Mouse (Mus musculus): ENCODE results near the gene Klk10.

The Klk10 gene

DNA sequence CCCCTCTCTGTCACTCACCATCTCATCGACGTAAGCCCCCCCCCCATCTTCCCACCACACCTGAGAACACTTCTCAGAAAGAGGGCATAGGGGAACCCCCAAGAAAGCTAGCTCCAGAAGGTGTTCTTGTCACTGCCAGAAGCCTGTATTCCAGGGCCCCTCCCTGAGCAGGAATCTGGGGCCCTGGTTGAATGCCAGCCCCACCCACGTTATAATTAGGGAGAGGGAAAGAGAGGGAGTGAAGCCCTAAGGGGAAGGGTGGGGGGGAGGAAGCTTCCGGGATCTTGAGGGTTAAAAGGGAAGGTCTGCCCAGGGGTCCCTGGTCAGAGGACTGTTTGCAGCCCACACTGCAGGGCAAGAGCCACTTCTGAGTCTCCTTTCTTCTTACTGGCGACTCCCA lies at the start of gene Klk10:
Klk10 (plus strand) TSS at position 290 of the 400 bp plus-strand sequence.
- no peak for DNase-seq

DNA sequence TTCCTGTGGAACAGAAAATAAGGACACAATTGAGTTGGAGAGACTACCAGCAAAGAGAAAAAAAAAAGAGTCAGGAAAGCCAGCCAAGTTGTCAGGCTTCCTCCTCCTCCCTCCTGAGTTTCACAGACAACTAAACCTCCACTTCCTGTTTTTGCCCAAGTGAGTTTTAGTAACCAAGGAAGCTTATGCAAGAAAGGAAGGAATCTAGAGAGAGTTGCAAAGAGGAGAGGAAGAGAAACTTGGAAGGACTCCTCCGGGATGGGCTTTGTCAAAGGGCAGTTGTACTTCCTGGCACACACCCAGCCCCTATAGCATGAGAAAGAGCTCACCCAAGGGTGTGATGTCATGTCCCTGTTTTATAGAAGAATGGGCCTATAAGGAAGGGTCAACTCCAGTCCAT lies 33.0 kb upstream of the Klk10 start:
- DNase-seq, result no peak

DNA sequence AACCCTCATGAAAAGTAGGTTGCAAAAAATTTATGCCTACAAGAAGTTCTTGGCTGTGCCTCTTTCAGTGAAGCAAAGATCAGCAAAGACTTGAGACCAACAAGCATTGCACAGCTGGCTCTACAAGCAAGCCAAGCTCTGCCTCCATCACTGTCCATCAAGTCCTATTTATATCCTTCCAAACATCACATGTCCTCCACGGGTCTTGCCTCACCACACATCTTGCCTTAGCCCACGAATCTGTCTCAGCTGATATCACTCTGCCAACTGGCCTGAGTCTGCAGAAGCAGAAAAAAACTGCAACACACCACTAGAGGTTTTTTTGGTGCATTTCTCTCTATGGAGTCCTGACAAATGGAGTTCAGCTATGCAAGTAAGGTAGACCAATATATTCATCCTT lies 28.0 kb upstream of the Klk10 start:
- DNase-seq, result no peak

DNA sequence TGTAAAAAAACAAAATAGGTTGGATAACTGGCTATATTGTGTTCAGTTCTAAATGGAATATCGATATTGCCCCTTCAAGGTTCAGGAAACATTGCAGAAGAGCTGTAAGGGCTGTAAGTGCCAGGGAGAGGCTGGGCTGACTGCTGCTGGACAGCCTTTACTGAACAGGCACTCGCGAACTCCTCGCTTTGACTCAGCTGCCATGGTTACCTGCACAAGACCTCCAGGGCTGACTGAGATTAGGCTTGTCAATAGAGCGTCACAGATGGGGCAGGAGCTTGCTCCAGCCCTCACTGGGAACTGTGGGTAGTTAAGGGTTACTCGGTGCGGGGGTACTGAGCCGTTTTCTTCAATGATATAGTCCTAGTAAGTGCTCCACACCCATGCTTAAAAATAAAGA lies 14.4 kb upstream of the Klk10 start:
- DNase-seq, result no peak

DNA sequence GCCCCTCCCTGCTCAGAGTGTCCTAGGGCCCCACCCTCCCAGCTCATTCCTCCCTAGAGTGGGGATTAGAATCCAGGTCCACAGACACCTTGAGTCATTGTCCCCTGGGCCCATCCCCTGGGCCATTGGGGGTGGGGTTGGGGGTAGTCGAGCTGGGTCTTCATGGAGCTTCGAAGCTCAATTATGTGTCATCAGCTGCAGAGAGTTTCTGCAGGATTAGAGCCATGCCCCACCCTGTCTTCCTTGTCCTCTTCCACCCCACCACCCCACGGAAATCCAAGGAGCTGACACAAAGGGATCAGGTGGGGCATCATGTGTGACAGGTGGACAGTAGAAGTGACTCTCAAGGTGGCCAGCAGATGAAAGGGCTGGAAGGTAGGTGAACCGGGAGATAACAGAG lies 12.2 kb upstream of the Klk10 start, which contains the start of gene Klk12:
Klk12 (plus strand) TSS at position 301 of the 400 bp plus-strand sequence.
- no peak for DNase-seq

DNA sequence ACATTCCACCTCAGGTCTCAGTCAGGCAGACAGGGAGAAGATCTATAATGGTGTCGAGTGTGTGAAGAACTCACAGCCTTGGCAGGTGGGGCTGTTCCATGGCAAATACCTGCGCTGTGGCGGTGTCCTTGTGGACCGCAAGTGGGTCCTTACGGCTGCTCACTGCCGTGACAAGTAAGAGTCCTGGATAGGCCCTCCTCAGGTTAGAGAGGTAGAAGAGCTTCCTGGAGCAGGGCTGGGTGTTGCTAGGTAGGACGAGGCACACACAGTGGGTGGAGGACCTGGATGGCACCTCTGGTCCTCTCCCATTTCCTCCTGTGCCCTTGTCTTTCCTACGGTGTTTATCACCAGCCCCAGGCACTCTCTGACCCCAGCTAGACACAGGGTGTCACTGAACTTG lies 11.2 kb upstream of the Klk10 start:
- no peak for DNase-seq

DNA sequence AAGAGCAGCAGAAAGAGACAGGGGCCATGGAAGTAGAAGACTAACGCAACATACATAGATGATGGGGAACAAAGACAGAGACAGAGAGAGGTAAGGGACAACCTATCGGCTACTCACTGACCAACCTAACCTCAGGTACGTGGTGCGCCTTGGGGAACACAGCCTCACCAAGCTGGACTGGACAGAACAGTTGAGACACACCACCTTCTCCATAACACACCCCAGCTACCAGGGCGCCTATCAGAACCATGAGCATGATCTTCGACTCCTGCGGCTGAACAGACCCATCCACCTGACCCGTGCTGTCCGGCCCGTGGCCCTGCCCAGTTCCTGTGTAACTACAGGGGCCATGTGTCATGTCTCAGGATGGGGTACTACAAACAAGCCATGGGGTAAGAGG lies 10.1 kb upstream of the Klk10 start:
- DNase-seq, result no peak

DNA sequence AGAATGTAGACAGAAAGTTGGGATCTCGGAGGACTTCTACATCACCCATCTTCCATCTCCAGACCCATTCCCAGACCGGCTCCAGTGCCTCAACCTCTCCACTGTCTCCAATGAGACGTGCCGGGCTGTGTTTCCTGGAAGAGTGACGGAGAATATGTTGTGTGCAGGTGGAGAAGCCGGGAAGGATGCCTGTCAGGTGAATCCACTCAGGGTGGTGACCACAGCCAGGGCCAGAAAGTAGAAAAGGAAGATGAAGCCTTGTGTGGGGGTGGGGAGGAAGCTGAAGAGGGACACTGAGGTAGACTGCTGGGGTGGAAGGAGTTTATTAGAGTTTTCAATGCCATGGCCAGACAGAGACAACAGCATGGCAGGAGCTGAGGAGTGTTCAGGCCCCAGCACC lies 8.9 kb upstream of the Klk10 start:
- no peak for DNase-seq

DNA sequence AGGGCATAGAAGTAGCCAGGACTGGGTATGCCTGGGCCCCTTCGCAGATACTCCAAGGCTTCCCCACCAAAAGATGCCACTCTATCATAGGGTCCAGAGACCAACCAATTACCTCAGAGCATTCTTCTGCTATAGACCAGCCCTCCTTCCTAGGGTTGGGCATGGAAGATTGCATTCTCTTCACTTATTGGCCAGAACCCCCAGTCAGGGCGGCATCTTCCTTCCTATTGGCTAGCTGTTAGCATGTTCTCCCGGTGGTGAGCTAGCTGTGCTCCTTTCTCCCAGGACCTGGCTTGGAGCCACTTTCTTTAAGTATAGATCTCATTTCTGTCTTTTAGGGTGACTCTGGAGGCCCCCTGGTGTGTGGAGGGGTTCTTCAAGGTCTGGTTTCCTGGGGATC lies 7.9 kb upstream of the Klk10 start:
- no peak for DNase-seq

DNA sequence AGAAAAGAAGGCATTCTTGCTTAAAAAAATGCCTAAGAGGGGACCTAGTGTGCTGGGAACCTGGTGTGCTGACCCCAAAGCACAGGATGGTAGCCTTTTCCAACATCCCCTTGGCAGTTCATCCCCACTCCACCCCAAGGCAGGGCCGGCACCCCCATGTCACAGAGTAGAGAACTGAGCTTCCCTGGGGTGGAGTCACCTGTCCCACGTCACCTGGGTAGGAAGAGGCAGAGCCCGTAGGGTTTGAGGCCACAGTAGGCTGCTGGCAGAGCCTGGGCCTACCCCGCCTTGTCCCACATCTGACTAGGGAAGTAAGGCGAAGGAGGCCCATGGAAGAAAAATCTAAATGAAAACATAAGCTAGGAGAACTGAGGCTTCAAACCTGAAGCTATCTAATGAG lies 6.5 kb upstream of the Klk10 start, which contains the start of gene Klk11:
Klk11 (plus strand) TSS at position 241 of the 400 bp plus-strand sequence.
- no peak for DNase-seq

DNA sequence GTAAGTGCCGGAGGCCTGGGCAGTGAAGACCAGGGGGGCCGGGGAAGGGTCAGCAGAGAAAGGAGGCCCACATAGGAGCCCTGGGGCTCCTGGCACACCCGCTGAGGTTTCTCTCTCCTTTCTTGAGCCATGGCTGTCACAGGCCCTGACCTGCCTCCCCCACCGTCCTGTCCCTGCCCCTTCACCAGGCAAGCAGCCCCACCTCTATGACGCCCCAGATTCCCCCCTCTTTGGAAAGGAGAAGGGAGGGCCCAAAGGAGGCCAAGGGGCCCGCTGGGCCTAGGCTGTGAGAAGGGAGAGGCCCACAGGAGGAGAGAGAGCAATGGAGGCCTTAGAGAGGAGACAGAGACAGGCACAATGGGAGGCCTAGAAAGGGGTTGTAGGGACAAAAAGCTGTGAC lies 6.0 kb upstream of the Klk10 start:
- no peak for DNase-seq

DNA sequence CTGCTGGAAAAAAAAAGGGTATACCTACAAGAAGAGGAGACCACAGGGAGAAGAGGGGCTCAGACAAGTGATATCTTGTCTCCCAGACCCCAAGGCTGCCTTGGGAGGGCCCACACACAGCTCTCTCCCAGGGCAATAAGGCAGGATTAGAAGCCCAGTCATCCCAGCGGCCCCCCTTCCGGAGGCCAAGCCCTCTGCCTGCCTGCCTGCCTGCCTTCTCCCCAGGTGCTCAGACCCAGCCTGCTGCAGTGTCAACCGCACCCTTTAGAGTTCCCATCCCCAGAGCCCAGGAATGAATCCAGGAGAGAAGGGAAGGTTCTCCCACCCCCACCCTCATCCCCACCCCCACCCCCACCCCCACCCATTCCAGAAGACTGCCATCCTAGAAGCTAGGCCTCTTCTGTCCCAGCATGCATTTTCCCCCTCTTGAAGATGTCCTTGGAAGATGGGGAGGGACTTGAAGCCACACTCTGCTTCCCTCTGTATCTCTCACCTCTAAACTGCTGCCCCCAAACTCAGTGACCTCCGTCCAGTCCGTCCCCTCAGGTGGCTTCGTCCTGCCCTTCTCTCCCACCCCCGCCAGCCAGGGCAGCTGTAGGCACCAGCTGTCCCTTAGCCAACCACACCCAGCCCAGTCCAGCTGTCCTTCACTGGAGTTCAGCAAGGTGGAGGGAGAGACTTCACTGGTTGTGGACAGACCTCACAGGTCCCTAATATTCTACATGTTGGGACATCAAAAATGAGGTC lies 5.4 kb upstream of the Klk10 start:
- no peak for DNase-seq

DNA sequence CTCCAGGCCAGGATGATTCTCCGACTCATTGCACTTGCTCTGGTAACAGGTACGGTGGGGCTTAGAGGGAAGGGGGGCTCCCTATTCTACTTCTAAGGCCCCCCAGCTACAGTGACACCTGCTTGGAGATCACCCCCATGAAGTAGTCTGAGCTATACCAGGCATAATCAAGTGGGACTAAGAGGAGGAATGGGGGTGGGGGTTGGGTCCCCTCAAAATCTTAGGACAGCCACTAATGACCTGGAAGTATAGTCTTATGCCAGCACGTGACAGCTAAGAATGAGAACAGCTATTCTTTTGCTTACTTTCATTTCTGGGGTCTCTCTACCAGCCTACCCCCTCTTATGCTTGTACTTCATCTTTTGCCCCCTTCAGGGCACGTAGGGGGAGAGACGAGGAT lies 4.3 kb upstream of the Klk10 start:
- DNase-seq, result no peak

DNA sequence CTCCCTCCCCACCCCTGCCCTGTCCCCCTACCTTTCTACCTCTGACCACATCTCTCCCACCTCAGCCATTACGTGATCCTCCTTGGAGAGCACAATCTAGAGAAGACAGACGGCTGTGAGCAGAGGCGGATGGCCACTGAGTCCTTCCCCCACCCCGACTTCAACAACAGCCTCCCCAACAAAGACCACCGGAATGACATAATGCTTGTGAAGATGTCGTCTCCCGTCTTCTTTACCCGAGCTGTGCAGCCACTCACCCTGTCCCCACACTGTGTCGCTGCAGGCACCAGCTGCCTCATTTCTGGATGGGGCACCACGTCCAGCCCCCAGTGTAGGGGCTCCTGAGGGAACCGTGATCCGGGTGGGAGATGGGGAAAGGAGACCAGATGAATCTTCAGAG lies 3.4 kb upstream of the Klk10 start:
- no peak for DNase-seq

DNA sequence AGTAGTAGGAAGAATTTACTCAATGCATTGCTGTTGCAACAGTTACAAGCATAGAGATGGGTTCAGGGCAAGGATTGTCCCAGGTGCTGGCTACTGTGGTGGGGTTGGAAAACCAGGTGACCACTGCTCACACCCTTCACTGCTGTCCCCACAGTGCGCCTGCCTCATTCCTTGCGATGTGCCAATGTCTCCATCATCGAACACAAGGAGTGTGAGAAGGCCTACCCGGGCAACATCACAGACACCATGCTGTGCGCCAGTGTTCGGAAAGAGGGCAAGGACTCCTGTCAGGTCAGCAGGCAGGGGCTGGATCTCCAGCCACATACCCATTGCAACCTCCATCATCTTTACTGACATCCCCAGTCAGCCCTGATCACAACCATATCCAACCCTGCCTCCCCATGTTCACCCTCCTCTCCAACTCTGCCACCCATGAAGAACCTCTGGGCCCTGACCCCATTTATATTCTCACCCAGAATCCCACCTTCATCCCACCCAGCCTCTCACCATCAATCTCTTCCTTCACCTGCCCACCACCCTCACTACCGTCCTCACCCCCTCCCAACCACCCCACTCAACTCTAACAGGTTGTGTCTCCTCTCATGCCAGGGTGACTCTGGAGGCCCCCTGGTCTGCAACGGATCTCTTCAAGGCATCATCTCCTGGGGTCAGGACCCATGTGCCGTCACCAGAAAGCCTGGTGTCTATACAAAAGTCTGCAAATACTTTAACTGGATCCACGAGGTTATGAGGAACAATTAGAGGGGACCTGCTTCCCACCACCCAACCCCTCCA lies 2.5 kb upstream of the Klk10 start:
- no peak for DNase-seq

DNA sequence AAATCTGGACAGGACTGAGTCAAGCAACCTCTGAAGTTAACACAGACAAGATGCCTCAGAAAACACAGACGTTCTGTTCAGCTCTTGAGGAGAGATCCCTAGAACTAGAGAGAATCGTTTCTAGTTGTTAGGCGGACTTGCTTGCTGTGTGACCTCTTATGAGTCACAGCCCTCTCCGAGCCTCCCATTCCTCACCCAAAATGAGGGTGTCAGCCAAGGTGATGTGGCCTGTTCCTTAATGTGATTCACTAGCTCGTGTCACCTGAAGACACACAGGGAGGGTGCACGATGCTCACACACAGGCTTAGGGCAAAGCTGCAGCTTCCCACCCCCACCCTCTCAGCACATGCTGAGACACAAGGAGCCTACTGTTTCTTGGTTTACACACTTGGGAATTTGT lies 594 bp upstream of the Klk10 start:
- no peak for DNase-seq

DNA sequence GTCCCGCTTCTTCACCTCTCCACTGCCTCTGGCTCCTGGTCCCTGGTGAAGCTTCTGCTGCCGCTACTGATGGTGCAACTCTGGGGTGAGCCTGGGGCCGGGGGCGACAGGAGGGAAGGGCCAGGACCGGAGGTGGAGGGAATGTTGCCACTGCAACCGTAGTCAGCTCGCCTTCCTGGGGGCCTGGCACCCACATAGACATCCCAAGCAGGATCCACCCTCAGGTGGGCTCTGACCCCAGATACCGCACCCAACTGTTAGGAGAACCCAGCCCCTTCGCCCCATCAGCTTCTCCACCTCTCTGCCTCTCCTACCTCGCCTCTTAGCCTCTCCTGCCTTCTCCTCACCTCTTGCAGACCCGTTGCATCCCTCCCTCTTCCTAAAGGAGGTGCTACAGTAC lies 706 bp downstream of the Klk10 start:
- DNase-seq, result no peak

DNA sequence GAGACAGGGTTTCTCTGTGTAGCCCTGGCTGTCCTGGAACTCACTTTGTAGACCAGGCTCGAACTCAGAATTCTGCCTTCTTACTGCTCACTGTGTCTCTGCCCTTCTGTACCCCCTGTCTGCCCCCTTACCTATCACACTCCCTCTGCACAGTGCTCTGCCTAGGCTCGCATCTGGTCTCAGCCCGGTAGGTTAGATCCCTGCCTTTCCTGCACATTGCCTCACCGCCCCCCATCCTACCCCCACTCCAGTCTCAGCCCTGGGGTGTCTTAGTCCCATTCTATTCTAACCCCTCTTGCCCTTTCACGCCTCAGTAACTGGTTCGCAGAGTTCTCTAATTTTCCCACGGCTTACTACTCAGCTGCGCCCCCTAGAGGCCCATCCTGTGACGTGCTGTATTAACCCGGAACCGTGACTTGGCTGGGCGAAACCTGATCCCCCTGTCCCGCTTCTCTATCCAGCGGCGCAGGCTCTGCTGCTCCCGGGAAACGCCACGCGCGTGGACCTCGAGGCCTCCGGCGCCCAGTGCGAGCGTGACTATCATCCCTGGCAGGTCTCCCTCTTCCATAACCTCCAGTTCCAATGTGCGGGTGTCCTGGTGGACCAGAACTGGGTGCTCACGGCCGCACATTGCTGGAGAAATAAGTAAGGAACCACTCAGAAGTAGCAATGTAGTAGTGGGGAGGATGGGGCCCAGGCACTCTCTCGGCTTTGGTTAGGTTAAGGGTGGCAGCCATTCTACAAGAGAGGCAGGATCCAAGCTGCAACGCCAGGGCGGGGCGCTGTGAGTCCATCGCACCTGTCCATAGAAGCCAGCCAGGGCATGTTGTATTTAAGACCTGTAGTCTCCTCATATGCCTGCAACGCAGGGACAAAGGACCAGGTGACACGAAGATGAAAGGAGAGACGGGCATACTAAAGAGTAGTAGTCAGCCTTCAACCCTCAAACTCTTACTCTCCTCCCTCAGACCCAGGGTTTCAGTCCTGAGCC lies 1.7 kb downstream of the Klk10 start:
- peak; percentile 91 for DNase-seq

DNA sequence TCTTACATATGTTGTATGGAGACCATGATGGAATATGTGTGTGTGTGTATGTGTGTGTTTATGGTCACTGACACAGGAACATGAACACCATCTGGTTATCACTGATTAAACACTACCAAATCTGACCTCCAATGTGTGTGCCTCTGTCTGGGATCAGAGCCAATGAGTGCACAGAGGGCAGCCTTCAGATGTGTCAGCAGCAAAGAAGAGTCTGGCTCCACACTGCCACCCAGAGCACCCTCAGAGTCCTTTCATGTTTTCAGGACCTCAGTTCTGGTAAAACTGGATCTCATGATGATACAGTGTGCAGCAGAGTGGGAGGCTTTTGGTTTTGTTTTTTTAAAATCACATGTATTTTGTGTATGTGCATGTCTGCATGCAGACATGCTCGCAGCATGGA lies 4.5 kb downstream of the Klk10 start:
- no peak for DNase-seq

DNA sequence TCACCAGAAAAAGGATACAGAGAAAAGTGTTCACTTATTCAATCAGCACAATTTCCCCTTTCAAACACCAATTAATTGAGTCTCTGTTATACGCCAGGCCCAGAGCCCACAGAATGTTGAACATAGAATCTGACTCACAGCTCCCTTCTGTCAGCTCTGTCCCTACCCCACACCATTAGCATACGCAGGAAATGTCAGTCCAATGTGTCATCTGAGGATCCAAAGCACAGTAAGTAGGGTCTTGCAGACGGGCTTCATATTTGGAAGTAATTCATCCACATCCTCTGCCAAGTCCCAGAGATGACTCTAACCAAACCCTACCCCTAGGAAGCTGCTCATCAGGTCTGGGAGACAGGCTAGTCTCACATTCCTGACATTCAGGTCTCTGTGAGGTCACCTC lies 7.3 kb downstream of the Klk10 start:
- DNase-seq, result no peak

DNA sequence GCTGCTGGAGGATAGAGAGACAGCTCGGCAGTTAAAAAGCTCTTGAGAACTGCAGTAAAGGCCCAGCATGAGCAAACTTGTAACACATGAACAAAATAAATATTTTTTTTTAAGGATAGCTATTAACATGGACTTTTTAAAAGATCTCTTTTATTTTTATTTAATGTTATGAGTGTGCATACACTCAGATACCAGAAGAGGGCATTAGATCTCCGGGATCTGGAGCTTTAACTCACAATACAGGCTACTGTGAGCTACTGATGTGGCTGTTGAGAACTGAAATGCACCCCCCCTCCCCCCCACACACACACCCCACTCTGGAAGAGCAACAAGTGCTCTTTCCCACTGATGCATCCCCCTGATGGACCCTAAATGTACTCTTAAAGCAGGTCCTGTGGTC lies 8.5 kb downstream of the Klk10 start:
- no peak for DNase-seq

DNA sequence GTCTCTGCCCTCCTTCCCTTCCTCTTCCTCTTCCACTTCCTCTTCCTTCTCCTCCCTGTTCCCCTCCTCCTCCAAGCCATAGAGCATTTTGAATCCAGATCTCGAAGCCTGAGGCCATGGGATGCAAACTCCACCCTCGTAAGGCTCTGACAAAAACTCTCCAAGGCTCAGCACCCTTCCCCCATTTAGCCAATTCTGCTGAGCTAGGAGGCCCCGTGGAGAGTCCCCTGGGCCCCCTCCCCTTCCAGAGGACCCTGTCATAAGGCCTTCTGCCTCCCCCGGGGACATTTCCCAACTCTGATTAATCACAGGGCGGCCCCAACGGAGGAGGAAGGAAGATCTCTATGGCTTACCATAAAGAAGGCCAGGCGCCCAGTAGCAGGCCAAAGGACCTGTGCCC lies 10.8 kb downstream of the Klk10 start, which contains the start of gene Klk9:
Klk9 (plus strand) TSS at position 301 of the 400 bp plus-strand sequence.
- DNase-seq, result no peak

DNA sequence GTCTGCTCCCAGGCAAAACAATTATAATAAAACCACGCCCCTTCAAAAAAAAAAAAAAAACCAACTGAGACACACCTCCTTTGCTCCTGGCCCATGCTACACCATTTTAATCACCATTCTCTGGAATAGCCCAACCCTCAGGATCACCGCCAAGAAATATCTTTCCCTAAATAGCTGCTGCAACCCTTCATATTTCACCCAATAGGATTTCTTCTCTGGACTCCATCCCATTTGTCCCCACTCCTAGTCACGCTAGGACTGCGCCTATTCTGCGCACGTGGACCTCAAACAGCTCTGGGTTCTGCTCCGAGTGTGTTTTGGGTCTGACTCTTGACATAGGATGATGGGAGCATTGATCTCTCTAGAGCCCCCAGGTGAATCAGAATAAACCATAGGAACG lies 15.5 kb downstream of the Klk10 start:
- no peak for DNase-seq

Measured in retina, postnatal 1 day (tissue).